ENCODE assay signal across 17 mouse cellular contexts in the genomic region with DNA sequence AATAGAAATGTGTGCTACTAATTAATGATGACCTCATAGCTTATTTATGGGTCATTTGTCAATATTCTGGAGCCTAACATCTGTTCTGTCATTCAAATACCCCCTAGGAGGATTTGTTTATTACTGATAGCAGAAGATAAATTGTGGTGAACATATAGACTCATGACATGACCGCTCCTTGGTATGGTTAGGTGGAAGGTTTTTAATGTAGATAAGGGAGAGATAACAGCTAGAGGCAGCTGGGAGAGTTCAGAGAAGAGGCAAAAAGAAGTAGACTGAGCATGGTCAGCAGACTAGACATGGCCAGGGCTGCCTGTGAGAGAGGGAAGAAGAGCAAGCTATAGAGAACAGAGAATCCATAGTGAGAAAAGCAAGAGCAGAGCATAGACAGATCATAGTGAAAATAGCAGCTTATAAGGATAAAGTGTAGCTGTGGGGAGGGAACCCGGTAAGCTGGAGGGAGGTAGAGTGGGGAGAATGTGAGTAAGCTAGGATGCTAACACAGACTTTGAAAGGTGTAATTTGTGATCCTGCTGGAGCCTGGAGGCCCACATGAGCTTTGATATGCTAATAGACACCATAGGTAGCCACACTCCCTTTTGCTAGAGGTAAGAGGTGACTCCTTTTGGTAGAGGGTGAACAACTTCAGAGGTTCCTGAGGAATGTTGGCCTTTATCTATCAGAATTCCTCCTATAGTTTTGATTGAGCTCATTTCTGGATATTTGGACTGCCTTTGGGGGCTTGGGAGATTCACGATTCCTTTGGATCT.
"Had no signal": no experiment of that assay in that cellular context is flagged by ENCODE, and none has a peak within 500 bp of the region (broad histone marks: within the 10 kb centered on the region; RNA-seq: fewer than 3 reads in every experiment).

No protein-coding gene starts in this region.

- H3K4me1 ChIP-seq: liver, embryonic 15.5 days; lung, embryonic 15.5 days; midbrain, embryonic 13.5 days; midbrain, embryonic 15.5 days; neural tube, embryonic 13.5 days had no signal

- H3K27me3 ChIP-seq: liver, embryonic 15.5 days; lung, embryonic 15.5 days; midbrain, embryonic 13.5 days; midbrain, embryonic 15.5 days; neural tube, embryonic 13.5 days had no signal

- H3K4me3 ChIP-seq: liver, embryonic 15.5 days; lung, embryonic 15.5 days; midbrain, embryonic 13.5 days; midbrain, embryonic 15.5 days; neural tube, embryonic 13.5 days had no signal

- DNase-seq: liver, postnatal 0 days; lung, adult 2 months; lung, postnatal 14 days; lung, postnatal 36 days; right cerebral cortex, postnatal 25 days; right cerebral cortex, postnatal 4 days; spleen, adult 18-20 months; thymus, adult 18-20 months; thymus, postnatal 25 days; thymus, postnatal 4 days had no signal

- H3K27ac ChIP-seq: liver, embryonic 15.5 days; lung, embryonic 15.5 days; macrophage; midbrain, embryonic 13.5 days; midbrain, embryonic 15.5 days; neural tube, embryonic 13.5 days had no signal

- ATAC-seq: liver, postnatal 0 days; lung, postnatal 0 days; midbrain, embryonic 13.5 days had no signal

- H3K9me3 ChIP-seq: liver, embryonic 15.5 days; lung, embryonic 15.5 days; midbrain, embryonic 13.5 days; midbrain, embryonic 15.5 days; neural tube, embryonic 13.5 days had no signal

- H3K36me3 ChIP-seq: liver, embryonic 15.5 days; lung, embryonic 15.5 days; midbrain, embryonic 13.5 days; midbrain, embryonic 15.5 days; neural tube, embryonic 13.5 days had no signal
